Mouse (Mus musculus): ENCODE results near the gene Rassf9. TPM values are rescaled to one million over a fixed set of nuclear protein-coding genes. Genes with fewer than 3 reads are reported as not detected.
A peak's percentile ranks its signal among the peaks of the same experiment; 100 is the strongest.

Rassf9 gene
- total RNA-seq (2014; rRNA removed) (2.6 and 2.7 TPM in 2 replicates), polyA plus RNA-seq (2015; fragmentation: Nextera tagmentation; extraction: Ambion mirVana) (2.6 TPM in 2 replicates)

- DNase-seq = no peak
- ATAC-seq = peak; percentile 3; the same call in 1 of the 2 replicates
- Histone ChIP-seq H3K4me1 (ENCODE audit: insufficient read depth) (no peaks in the 10 kb centered on the region), H3K4me3 (ENCODE audit: low read depth, low read length) (0 out of 2 replicates have a peak within 1 kb of the TSS, but pooled peaks have one; percentile 3), H3K4me2 (ENCODE audit: low read depth) (no peak within 1 kb of the TSS), H3K27ac (ENCODE audit: low read depth, low read length) (no peak within 1 kb of the TSS), H3K27me3 (ENCODE audit: insufficient read depth, low read length) (no peaks in the 10 kb centered on the region), H3K9me3 (ENCODE audit: low read length) (no peaks in the 10 kb centered on the region), H3K9ac (no peak within 1 kb of the TSS), H3K36me3 (ENCODE audit: insufficient read depth) (no peaks in the 10 kb centered on the region)
- TF ChIP-seq CTCF (IDR thresholded peaks at IDR 0.05; ENCODE audit: low read depth) = no peak
- 6% methylated on average over 5 of the region's 5 CpGs for WGBS
Measured at GRCm38 (mm10) chr10:102511807-102512461, at the start of gene Rassf9. TSS of gene Rassf9 (plus strand) at chr10:102512222.

GRCm38 (mm10) chr10:102469412-102469811, 42.6 kb upstream of the Rassf9 start:
- Histone ChIP-seq H3K9me3 (ENCODE audit: low read length) (no peaks in the 10 kb centered on the region), H3K4me3 (ENCODE audit: low read depth, low read length) (no peak overlapping the region), H3K27ac (ENCODE audit: low read depth, low read length) (no peak overlapping the region), H3K36me3 (ENCODE audit: insufficient read depth) (no peaks in the 10 kb centered on the region), H3K4me1 (ENCODE audit: insufficient read depth) (no peaks in the 10 kb centered on the region), H3K27me3 (ENCODE audit: insufficient read depth, low read length) (no peaks in the 10 kb centered on the region), H3K4me2 (ENCODE audit: low read depth) (no peak overlapping the region), H3K9ac (no peak overlapping the region)
- no peak for DNase-seq
- no peak for TF ChIP-seq CTCF (IDR thresholded peaks at IDR 0.05; ENCODE audit: low read depth)
- 96% methylated on average over 2 of the region's 2 CpGs for WGBS
- ATAC-seq = no peak

- 31% methylated on average over 3 of the region's 3 CpGs for WGBS
- no peak within 1 kb of the TSS for H3K4me2 ChIP-seq (ENCODE audit: low read depth)
- H3K36me3 ChIP-seq (ENCODE audit: insufficient read depth) = no peaks in the 10 kb centered on the region
- no peak for TF ChIP-seq CTCF (IDR thresholded peaks at IDR 0.05; ENCODE audit: low read depth)
- ATAC-seq (no peak), DNase-seq (no peak)
- H3K9me3 ChIP-seq (ENCODE audit: low read length) = no peaks in the 10 kb centered on the region
- no peak within 1 kb of the TSS for H3K4me3 ChIP-seq (ENCODE audit: low read depth, low read length)
- H3K4me1 ChIP-seq (ENCODE audit: insufficient read depth) = no peaks in the 10 kb centered on the region
- H3K9ac ChIP-seq = no peak within 1 kb of the TSS
- H3K27ac ChIP-seq (ENCODE audit: low read depth, low read length) = no peak within 1 kb of the TSS
- H3K27me3 ChIP-seq (ENCODE audit: insufficient read depth, low read length) = no peaks in the 10 kb centered on the region
Measured at GRCm38 (mm10) chr10:102490386-102490785, 21.6 kb upstream of the Rassf9 start, which contains the start of gene Nts. TSS of gene Nts (minus strand) at chr10:102490486.

GRCm38 (mm10) chr10:102491792-102492191, 20.2 kb upstream of the Rassf9 start:
- no peaks in the 10 kb centered on the region for H3K4me1 ChIP-seq (ENCODE audit: insufficient read depth)
- peak; percentile 81 for TF ChIP-seq CTCF (IDR thresholded peaks at IDR 0.05; ENCODE audit: low read depth)
- no peaks in the 10 kb centered on the region for H3K27me3 ChIP-seq (ENCODE audit: insufficient read depth, low read length)
- H3K36me3 ChIP-seq (ENCODE audit: insufficient read depth) = no peaks in the 10 kb centered on the region
- H3K27ac ChIP-seq (ENCODE audit: low read depth, low read length) = no peak overlapping the region
- no peak overlapping the region for H3K4me2 ChIP-seq (ENCODE audit: low read depth)
- H3K9me3 ChIP-seq (ENCODE audit: low read length) = no peaks in the 10 kb centered on the region
- no peak overlapping the region for H3K9ac ChIP-seq
- DNase-seq (peak; percentile 72), ATAC-seq (peak; percentile 51; the same call in 1 of the 2 replicates)
- H3K4me3 ChIP-seq (ENCODE audit: low read depth, low read length) = no peak overlapping the region
- WGBS = 8% methylated on average over 3 of the region's 3 CpGs

GRCm38 (mm10) chr10:102498754-102499153, 13.3 kb upstream of the Rassf9 start:
- Histone ChIP-seq H3K9me3 (ENCODE audit: low read length) (no peaks in the 10 kb centered on the region), H3K36me3 (ENCODE audit: insufficient read depth) (no peaks in the 10 kb centered on the region), H3K4me1 (ENCODE audit: insufficient read depth) (no peaks in the 10 kb centered on the region), H3K4me3 (ENCODE audit: low read depth, low read length) (no peak overlapping the region), H3K9ac (no peak overlapping the region), H3K4me2 (ENCODE audit: low read depth) (no peak overlapping the region), H3K27me3 (ENCODE audit: insufficient read depth, low read length) (no peaks in the 10 kb centered on the region), H3K27ac (ENCODE audit: low read depth, low read length) (no peak overlapping the region)
- ATAC-seq (no peak), DNase-seq (no peak)
- WGBS = 33% methylated on average over 4 of the region's 4 CpGs
- peak; percentile 73 for TF ChIP-seq CTCF (IDR thresholded peaks at IDR 0.05; ENCODE audit: low read depth)

- H3K27ac ChIP-seq (ENCODE audit: low read depth, low read length) = no peak overlapping the region
- ATAC-seq (no peak), DNase-seq (no peak)
- TF ChIP-seq CTCF (IDR thresholded peaks at IDR 0.05; ENCODE audit: low read depth) = no peak
- H3K9me3 ChIP-seq (ENCODE audit: low read length) = no peaks in the 10 kb centered on the region
- H3K4me3 ChIP-seq (ENCODE audit: low read depth, low read length) = no peak overlapping the region
- H3K36me3 ChIP-seq (ENCODE audit: insufficient read depth) = no peaks in the 10 kb centered on the region
- 52% methylated on average over 4 of the region's 4 CpGs for WGBS
- no peak overlapping the region for H3K9ac ChIP-seq
- H3K27me3 ChIP-seq (ENCODE audit: insufficient read depth, low read length) = no peaks in the 10 kb centered on the region
- H3K4me1 ChIP-seq (ENCODE audit: insufficient read depth) = no peaks in the 10 kb centered on the region
- H3K4me2 ChIP-seq (ENCODE audit: low read depth) = no peak overlapping the region
Measured at GRCm38 (mm10) chr10:102507386-102507785, 4.6 kb upstream of the Rassf9 start.

- no peak overlapping the region for H3K27ac ChIP-seq (ENCODE audit: low read depth, low read length)
- H3K4me3 ChIP-seq (ENCODE audit: low read depth, low read length) = no peak overlapping the region
- DNase-seq = no peak
- H3K4me1 ChIP-seq (ENCODE audit: insufficient read depth) = no peaks in the 10 kb centered on the region
- no peak overlapping the region for H3K4me2 ChIP-seq (ENCODE audit: low read depth)
- WGBS = 40% methylated on average over 3 of the region's 3 CpGs
- H3K27me3 ChIP-seq (ENCODE audit: insufficient read depth, low read length) = no peaks in the 10 kb centered on the region
- ATAC-seq = 0 out of 2 replicates have a peak, but pooled peaks have one; percentile 10
- no peak for TF ChIP-seq CTCF (IDR thresholded peaks at IDR 0.05; ENCODE audit: low read depth)
- H3K36me3 ChIP-seq (ENCODE audit: insufficient read depth) = no peaks in the 10 kb centered on the region
- no peaks in the 10 kb centered on the region for H3K9me3 ChIP-seq (ENCODE audit: low read length)
- H3K9ac ChIP-seq = no peak overlapping the region
Measured at GRCm38 (mm10) chr10:102511461-102511806, 588 bp upstream of the Rassf9 start.
